Comparison of ENCODE assay signal across 8 mouse cellular contexts in genomic region chr5:127241136-127241924, GRCm38 (mm10). TPM values are rescaled to one million over a fixed set of nuclear protein-coding genes. Genes with fewer than 3 reads are reported as not detected.
DNase-seq lines count a peak whose midpoint lies in the region; ATAC-seq and TF ChIP-seq lines count a peak whose summit lies in the region.

Gene Tmem132c (plus strand): TSS chr5:127241808.

- no peaks in the 10 kb centered on the region for H3K36me3 ChIP-seq in embryonic facial prominence, embryonic 10.5 days (replicated peaks)
- no peaks in the 10 kb centered on the region for H3K36me3 ChIP-seq in intestine, embryonic 16.5 days (ENCODE audit: control insufficient read depth, insufficient read depth, low read length)
- H3K36me3 ChIP-seq in limb, embryonic 12.5 days, result no peaks in the 10 kb centered on the region
- H3K36me3 ChIP-seq in midbrain, embryonic 13.5 days, result no peaks in the 10 kb centered on the region
- no peaks in the 10 kb centered on the region for H3K36me3 ChIP-seq in stomach, postnatal 0 days (ENCODE audit: control insufficient read depth, insufficient read depth, low read length)

- peak; percentile 59 for ATAC-seq in granulocyte monocyte progenitor cell, adult 5-6 weeks (replicated peaks; ENCODE audit: poor library complexity, severe bottlenecking)
- peak; percentile 95 for ATAC-seq in intestine, embryonic 16.5 days
- ATAC-seq in limb, embryonic 12.5 days (ENCODE audit: insufficient number of reproducible peaks, insufficient read depth, low FRiP score, low TSS enrichment, low read depth), result peak; percentile 80
- peak; percentile 92 for ATAC-seq in midbrain, embryonic 13.5 days
- ATAC-seq in stomach, postnatal 0 days (ENCODE audit: low FRiP score, low TSS enrichment), result peak; percentile 79; the same call in 1 of the 2 replicates

- peaks cover 78% of the 10 kb centered on the region for H3K27me3 ChIP-seq in embryonic facial prominence, embryonic 10.5 days (replicated peaks; ENCODE audit: low read depth, poor library complexity, severe bottlenecking)
- H3K27me3 ChIP-seq in intestine, embryonic 16.5 days (replicated peaks; ENCODE audit: control insufficient read depth, insufficient read depth, low read length), result peaks cover 51% of the 10 kb centered on the region
- peaks cover 14% of the 10 kb centered on the region for H3K27me3 ChIP-seq in limb, embryonic 12.5 days
- peaks cover 66% of the 10 kb centered on the region for H3K27me3 ChIP-seq in midbrain, embryonic 13.5 days
- peaks cover 13% of the 10 kb centered on the region for H3K27me3 ChIP-seq in stomach, postnatal 0 days (ENCODE audit: control insufficient read depth, insufficient read depth, low read length)

- peak within 1 kb of the TSS; percentile 65 for H3K9ac ChIP-seq in intestine, embryonic 16.5 days (ENCODE audit: low read depth, low read length)
- H3K9ac ChIP-seq in limb, embryonic 12.5 days (replicated peaks), result peak within 1 kb of the TSS; percentile 75
- peak within 1 kb of the TSS; percentile 63 for H3K9ac ChIP-seq in midbrain, embryonic 13.5 days (replicated peaks)
- peak within 1 kb of the TSS; percentile 32 for H3K9ac ChIP-seq in stomach, postnatal 0 days (ENCODE audit: low read length)

- DNase-seq in kidney, adult 18-20 months, result peak; percentile 46
- no peak for DNase-seq in kidney, adult 11 months
- peak; percentile 96 for DNase-seq in embryonic facial prominence, embryonic 10.5 days (ENCODE audit: low spot score)
- peak; percentile 63 for DNase-seq in stomach, postnatal 0 days (ENCODE audit: low spot score)

- peaks cover 7% of the 10 kb centered on the region; the same call in 1 of the 2 replicates for H3K9me3 ChIP-seq in embryonic facial prominence, embryonic 10.5 days
- H3K9me3 ChIP-seq in intestine, embryonic 16.5 days (ENCODE audit: control insufficient read depth, low read length), result no peaks in the 10 kb centered on the region
- H3K9me3 ChIP-seq in limb, embryonic 12.5 days, result peaks cover 9% of the 10 kb centered on the region; the same call in 1 of the 2 replicates
- no peaks in the 10 kb centered on the region; the same call in 1 of the 2 replicates for H3K9me3 ChIP-seq in midbrain, embryonic 13.5 days
- no peaks in the 10 kb centered on the region for H3K9me3 ChIP-seq in stomach, postnatal 0 days (ENCODE audit: control insufficient read depth, low read length)

- peak within 1 kb of the TSS; percentile 87 for H3K4me3 ChIP-seq in embryonic facial prominence, embryonic 10.5 days
- H3K4me3 ChIP-seq in intestine, embryonic 16.5 days (ENCODE audit: low read length), result peak within 1 kb of the TSS; percentile 60
- peak within 1 kb of the TSS; percentile 75 for H3K4me3 ChIP-seq in limb, embryonic 12.5 days (replicated peaks)
- peak within 1 kb of the TSS; percentile 62 for H3K4me3 ChIP-seq in midbrain, embryonic 13.5 days (replicated peaks)
- H3K4me3 ChIP-seq in stomach, postnatal 0 days (ENCODE audit: low read depth, low read length), result peak within 1 kb of the TSS; percentile 49

- no peak for TF ChIP-seq EP300 in stomach, postnatal 0 days (optimal IDR thresholded peaks at IDR 0.05)

- peak within 1 kb of the TSS; percentile 96 for H3K4me2 ChIP-seq in intestine, embryonic 16.5 days (ENCODE audit: low read depth, low read length)
- H3K4me2 ChIP-seq in limb, embryonic 12.5 days, result peak within 1 kb of the TSS; percentile 85
- peak within 1 kb of the TSS; percentile 73 for H3K4me2 ChIP-seq in midbrain, embryonic 13.5 days (replicated peaks)
- peak within 1 kb of the TSS; percentile 70 for H3K4me2 ChIP-seq in stomach, postnatal 0 days (replicated peaks; ENCODE audit: low read depth)

- peaks cover 52% of the 10 kb centered on the region for H3K4me1 ChIP-seq in embryonic facial prominence, embryonic 10.5 days
- peaks cover 12% of the 10 kb centered on the region; the same call in 1 of the 2 replicates for H3K4me1 ChIP-seq in intestine, embryonic 16.5 days (ENCODE audit: control insufficient read depth, insufficient read depth, low read length)
- peaks cover 45% of the 10 kb centered on the region for H3K4me1 ChIP-seq in limb, embryonic 12.5 days (replicated peaks)
- H3K4me1 ChIP-seq in midbrain, embryonic 13.5 days (replicated peaks), result peaks cover 30% of the 10 kb centered on the region
- no peaks in the 10 kb centered on the region for H3K4me1 ChIP-seq in stomach, postnatal 0 days (replicated peaks; ENCODE audit: control insufficient read depth, insufficient read depth)

- H3K27ac ChIP-seq in embryonic facial prominence, embryonic 10.5 days (replicated peaks), result peak within 1 kb of the TSS; percentile 84
- no peak within 1 kb of the TSS for H3K27ac ChIP-seq in intestine, embryonic 16.5 days (ENCODE audit: low read length)
- peak within 1 kb of the TSS; percentile 86 for H3K27ac ChIP-seq in limb, embryonic 12.5 days
- H3K27ac ChIP-seq in midbrain, embryonic 13.5 days, result no peak within 1 kb of the TSS
- no peak within 1 kb of the TSS for H3K27ac ChIP-seq in stomach, postnatal 0 days (replicated peaks)

- no peak for TF ChIP-seq CTCF in stomach, postnatal 0 days (IDR thresholded peaks at IDR 0.05; ENCODE audit: low read depth)

- WGBS in embryonic facial prominence, embryonic 10.5 days, result under 1% methylated on average over 58 of the region's 58 CpGs
- under 1% methylated on average over 58 of the region's 58 CpGs for WGBS in intestine, embryonic 16.5 days
- under 1% methylated on average over 57 of the region's 58 CpGs for WGBS in limb, embryonic 12.5 days
- WGBS in midbrain, embryonic 13.5 days, result under 1% methylated on average over 58 of the region's 58 CpGs
- WGBS in stomach, postnatal 0 days, result under 1% methylated on average over 57 of the region's 58 CpGs

RNA-seq across cellular contexts. Expression of gene Tmem132c, which starts in this region (rescaled TPM):
- 29.5 and 35.1 TPM in 2 replicates for polyA plus RNA-seq in embryonic facial prominence, embryonic 10.5 days (2016; fragmentation: Nextera tagmentation; extraction: Ambion mirVana)
- total RNA-seq in granulocyte monocyte progenitor cell, adult 5-6 weeks (2014; fragmentation: Nextera tagmentation), result not detected in 2 replicates
- not detected in 2 replicates for total RNA-seq in granulocyte monocyte progenitor cell, adult 5-6 weeks (2017)
- 0.18 and 0.39 TPM in 2 replicates for polyA plus RNA-seq in intestine, embryonic 16.5 days (2015; fragmentation: Nextera tagmentation; extraction: Ambion mirVana)
- polyA plus RNA-seq in limb, embryonic 12.5 days (2016; fragmentation: Nextera tagmentation; extraction: Ambion mirVana), result 48.0 and 50.2 TPM in 2 replicates
- 10.1 and 11.2 TPM in 2 replicates for polyA plus RNA-seq in midbrain, embryonic 13.5 days (2015; fragmentation: Nextera tagmentation; extraction: Ambion mirVana)
- 1.7 and 2.5 TPM in 2 replicates for polyA plus RNA-seq in stomach, postnatal 0 days (2015; fragmentation: Nextera tagmentation; extraction: Ambion mirVana)

Comparison
In these comparisons a context has a peak if more than half of its experiments do, and no peak if none do; other contexts are left out.
1. Peak in ATAC-seq in granulocyte monocyte progenitor cell, adult 5-6 weeks; RNA of the gene not detected or under 1 TPM.
2. Peak in ATAC-seq, H3K4me3 ChIP-seq, H3K9ac ChIP-seq and H3K4me2 ChIP-seq in intestine, embryonic 16.5 days; RNA of the gene not detected or under 1 TPM.
3. H3K27ac ChIP-seq: peak in embryonic facial prominence, embryonic 10.5 days (single experiment) and limb, embryonic 12.5 days (single experiment); none in intestine, embryonic 16.5 days (single experiment), midbrain, embryonic 13.5 days (single experiment) and stomach, postnatal 0 days (single experiment).
4. Peak in every context shown above with its lines, with median percentiles within 50 percentile points of each other: H3K4me3 ChIP-seq, ATAC-seq, H3K4me2 ChIP-seq and H3K9ac ChIP-seq.